Mouse (Mus musculus) urinary bladder, postnatal 4 days (tissue): ENCODE measurements around the gene Cat.

Experiments used
- DNase-seq, 2 experiments: peaks; one replicate each; pipeline ENCODE4 v3.0.0; 2021 to 2022; ENCODE audit warnings: low spot score in 2 of 2

Cat gene

DNA sequence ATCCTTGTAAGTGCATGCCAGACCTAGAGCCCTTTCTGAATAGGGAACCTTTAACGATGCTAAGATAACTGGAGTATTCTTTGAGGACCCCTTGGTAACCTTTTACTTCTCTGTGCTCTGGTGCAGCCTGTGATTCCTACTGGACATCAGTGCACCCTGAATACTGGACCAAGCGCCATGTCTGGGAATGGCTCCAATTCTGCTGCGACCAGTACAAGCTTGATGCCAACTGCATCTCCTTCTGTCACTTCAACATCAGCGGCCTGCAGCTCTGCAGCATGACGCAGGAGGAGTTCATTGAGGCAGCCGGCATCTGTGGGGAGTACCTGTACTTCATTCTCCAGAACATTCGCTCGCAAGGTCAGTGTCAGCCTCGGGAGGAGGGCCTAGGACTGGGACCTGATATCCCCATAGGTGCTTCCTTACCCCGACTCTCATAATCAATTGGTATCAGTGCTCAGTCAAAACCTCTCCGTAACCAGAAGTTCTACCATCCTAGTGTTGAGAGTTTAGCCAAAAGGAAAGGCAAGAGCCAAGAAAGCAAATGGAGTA, 45.8 kb downstream of the Cat start:
- DNase-seq: no peak

DNA sequence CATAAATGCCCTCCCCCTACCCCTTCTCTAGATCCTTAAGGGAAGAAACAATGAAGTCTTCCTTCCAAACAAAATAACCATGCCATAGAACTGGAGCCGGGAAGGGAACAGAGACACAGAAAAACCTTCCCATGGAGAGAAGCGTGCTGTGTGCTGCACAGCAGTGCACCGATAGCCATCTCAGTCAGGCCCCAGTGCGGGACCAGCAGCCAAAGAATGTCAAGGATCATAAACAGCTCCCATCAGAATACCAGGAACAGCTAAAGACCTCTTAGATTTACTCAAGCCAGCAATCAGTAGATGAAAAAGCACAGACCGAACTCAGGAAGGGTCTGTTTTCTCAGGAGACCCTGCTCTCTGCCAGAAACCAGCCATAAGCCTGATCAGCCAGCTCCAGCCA, 48.4 kb downstream of the Cat start:
- no peak for DNase-seq

DNA sequence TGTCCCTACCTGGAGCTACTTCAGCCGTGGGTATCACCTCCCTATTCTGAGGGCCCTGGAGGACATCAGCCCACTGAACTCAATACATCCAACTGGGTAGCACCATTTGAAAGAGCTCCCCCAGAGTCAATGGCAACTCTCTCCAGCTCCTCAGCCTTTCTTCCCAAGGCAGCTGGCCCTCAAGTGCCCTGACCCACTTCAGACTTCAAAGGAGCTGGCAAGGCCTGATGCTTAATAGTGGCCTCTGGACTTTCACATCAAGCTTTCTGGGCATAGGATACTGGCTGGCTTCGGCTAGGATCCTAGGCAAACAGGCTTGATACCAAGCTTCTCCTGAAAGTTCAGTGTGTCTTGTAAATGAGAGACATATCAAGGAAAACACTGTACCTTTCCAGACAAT, 49.9 kb downstream of the Cat start:
- DNase-seq: no peak

DNA sequence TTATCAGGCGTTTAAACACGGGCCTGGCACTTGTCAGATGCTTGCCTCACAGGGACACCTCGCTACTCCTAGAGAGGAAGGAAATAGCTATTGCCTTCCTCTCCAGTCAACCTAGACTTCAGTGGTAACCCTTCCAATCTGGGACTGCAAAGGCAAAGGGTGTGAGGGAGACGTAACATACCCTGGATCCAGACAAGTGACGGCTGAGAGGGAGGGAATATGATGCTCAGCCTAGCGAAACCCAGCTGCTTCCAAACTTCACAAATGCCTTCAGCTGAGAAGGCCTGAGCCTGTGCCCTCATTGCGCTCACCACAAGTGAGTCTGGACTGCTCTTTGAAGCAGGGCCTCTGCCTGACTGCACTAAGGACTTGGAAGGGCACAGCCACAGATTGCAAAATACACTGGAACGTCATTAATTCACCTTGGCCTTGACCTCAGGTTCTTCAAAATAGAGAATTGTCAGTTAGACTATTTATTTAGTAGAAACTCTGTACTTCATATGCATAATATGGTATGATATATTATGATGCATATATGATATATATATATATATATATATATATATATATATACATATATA, 52.2 kb downstream of the Cat start:
- DNase-seq: no peak

DNA sequence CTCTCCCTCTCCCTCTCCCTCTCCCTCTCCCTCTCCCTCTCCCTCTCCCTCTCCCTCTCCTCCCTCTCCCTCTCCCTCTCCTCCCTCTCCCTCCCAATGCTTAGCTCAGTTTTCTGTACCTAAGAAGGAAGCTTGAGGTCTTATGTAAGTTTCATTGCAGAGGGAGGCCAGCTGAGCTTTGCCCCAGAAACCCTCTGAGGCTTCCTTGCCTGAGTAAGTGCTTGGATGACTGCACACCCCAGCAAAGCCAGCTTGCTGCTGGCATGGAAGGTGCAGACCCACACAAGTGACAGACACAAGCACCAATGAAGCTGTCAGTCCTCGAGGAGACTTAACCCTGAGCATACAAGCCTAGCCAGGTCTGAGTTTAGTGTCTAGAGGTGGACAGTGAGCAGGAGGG, 54.2 kb downstream of the Cat start:
- DNase-seq: no peak

DNA sequence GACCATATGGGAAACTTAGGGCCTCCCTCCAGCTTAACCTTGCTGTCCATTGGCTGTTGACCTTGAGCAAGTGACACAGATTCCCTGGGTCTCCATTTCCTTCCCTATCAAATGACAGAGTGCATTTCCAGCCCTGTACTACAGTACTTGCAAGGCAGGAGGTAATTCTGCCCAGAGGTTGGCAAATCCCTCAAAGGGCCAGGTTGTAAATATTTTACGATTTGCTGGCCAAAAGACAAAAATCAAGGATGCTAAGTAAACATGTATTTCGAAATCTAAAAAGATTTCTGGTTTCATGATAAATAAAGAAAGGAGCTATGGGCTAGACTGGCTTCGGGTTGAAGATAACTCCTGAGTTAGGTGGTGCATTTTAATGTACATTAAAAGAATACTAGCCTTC, 56.6 kb downstream of the Cat start:
- DNase-seq: no peak

DNA sequence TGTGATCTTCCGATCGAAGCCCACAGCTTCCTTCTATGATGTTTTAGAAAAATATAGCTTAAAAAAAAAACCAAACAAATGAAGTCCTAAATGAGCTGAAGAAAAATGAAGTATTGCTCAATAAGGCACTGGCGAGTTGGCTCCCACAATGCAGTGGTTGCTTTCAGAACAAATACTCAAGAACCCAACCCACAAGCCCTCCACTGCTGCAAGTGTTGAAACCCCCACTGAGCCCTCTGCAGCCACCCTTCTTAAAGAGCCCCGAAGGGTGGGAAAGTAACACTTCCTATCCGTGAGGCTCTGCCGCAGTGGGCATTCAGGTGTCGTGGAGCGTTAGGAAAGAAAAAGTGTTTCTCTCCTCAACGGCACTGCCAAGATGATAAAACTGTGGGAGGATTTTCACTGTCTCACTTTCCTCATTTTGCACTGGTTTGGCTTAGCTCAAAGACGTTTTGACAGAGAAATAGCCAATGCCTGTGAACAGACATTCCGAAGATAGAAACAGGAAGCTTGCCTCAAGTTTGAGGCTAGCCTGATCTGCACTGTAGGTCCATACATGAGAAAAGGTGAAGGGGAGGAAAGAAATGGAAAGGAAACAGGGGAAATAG, 59.4 kb downstream of the Cat start:
- no peak for DNase-seq

DNA sequence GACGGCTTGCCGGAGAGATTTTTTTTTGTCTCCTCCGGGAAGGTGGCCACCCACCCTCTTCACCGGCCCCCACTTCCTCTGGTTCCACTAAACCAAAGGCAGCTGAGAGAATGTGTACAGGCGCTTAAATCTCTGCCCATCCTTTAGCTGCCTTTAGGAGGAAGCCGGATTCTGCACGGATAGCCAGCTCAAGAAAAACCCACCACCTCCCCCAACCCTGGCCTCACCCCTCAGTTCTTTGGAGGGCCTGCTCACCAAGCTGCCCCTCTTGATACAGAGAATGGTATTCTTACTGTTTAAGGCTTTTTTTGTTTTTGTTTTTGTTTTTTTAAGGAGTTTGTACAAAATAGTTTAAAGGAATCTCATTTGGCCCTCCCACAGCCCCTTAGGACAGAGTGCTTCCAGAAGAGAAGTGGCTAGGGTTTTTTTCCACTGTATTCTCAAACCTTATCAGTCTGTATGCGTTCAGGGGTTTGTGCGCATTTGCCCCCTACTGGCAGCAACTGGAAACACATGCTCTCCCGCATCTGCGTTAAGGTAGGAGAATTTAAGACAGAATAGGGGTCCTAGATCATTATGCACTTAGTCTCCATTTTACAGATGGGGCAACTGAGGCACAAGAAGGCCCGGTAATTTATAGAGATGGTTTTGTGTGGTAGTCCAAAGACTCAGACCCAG, 60.5 kb downstream of the Cat start:
- DNase-seq: no peak

DNA sequence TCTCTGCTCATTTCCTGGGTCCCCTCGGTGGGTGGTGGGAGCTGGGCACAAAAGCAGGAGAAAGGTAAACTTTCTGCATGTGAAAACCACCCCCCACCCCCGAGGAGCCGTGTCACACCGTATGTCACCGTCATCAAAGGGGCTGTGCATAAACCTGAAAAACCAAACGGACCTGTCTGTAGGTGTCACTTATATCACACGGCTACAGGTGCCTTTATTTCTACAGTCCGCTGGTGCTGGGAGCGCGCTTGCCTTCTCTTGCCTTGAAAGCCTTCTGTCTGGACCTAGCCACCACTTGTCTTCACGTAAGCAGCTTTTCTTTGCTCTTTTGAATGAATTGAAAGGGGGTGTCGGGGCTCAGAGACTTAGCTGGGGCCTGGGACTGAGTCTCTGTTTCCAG, 61.1 kb downstream of the Cat start:
- no peak for DNase-seq

DNA sequence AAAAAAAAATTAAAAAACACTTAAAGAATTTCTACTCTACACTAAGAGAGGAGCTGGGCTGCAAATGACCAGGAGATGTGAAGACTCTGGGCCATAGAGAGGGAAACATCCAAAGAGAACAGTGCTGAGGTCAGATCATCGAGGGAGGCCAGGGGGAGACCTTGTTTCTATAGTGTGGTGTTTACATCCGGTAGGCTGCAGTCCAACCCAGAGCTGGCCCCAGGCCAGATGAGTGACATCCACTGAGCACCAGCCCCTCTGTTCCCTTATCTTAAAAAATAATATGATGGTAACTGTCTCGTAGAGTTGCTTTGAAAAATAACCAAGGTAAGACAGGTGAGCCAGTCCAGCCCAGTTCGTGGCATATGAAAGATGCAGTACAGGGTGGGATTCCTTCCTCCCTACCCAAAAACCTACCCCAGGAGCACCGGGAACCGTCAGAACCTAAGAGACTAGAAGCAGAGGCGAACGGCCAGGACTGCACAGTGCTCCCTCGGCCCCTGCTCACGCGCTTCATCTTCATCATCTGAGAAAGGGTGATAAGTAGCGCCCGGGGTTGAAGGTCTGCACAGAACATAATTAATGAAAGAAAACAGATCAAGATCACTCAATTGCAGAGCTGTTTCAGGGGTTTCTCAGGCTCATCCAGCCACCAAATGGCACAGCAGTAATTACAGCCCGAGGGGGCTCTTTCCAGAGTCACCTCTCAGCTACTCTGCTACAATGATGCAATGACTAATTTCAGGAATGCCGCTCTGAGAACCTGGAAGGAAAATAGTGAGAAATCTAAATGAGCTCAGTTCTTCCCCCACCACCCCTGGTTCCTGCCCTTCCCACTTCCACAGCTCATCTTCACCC, 64.1 kb downstream of the Cat start:
- DNase-seq: no peak

DNA sequence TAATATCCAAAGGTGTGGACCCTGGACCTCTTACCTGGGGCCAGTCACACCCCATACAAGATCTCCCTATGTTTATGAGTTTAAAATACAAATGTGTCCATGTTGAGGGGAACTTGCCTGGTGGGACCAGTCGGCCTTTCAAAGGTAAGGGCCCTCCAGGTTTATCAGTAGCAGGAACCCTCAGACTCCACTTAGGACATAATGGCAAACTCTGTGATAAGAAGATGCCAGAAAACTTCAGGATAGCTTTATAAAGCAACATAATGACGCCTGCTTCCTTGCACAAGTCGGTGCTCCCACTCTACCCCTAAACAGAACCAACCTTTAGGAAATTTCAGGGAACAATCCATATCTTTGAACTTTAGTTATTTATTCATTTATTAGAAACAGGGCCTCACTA, 69.2 kb downstream of the Cat start:
- no peak for DNase-seq

DNA sequence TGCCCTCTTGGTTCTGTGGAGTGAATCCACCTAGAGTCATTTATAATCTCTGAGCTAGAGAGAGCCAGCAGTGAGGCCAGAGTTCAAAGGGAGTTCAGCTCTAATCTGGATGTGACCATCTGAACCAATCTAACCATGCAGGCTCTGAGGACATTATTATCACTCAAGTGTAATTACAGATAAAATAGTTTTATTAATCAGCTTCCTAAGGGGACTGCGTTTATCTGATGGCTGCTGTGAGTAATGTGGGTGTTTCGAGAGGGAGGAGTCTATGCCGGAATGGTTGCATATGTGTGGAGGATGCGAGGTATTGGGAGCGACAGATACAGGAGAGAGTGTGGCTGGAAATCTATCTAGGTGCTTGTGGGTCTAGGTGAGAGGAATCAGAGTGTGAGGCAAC, 71.6 kb downstream of the Cat start:
- DNase-seq: no peak

DNA sequence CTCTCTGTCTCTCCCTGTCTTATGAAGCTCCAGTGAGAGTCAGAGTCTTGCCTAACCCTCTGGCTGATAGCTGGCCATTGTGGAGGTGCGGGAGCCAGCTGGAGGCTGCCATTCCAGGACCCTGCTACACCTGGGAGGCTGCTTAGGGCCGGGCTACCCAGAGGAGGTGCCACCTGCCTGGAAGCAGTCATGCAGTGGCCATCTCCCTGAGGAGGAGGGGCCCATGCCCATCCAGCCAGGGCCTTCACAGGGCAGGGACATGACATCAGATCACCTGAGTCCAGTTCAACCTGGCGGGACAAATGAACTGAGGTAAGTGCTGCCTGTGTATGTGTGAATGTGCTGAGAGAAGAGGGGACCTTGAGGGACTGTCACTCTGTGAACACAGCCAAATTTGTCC, 73.1 kb downstream of the Cat start:
- no peak for DNase-seq

DNA sequence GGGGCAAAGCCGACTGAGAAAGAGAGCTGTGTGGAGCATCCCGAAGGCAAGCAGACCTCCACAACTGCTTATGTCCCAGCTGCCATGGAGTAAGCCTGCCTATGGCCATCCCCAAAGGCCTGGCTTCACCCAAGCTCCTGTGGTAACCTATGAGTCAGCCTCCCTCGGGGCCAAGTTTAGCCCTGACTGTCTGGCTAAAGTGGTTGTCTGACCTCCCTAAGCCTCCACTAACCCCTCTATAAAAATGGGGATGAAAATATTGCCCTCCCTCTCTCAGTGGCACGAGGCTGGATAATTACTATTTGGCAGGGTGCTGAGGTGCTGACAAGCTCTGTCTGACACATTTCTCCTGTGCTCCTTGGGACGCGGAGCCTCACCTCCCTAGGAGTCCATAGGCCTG, 73.6 kb downstream of the Cat start, which contains the start of gene Elf5:
Gene Elf5, plus strand, starts transcription at position 341 of the 400 bp plus-strand sequence.
- no peak for DNase-seq

DNA sequence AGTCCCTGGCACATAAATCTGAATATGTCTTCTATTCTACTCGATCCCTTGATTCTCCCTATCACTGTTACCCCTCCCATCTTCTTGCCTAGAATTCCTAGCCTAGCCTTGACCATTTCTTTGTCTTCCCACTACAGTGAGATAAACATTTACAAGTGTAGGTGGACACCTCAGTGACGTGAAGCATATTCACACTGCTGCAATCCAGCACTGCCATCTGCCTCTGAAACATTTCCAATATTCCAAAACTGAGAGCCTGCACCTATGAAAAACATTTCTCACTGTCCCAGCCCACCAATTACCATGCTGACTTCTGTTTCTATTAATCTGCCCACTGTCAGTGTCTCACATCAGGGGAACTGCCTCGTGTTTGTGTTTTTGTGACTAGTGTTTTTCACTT, 78.7 kb downstream of the Cat start:
- no peak for DNase-seq
